Mouse (Mus musculus) T-helper 17 cell (primary cell): Measurements from ENCODE around the gene Cx3cr1.

Experiments used
- in situ Hi-C, 2 experiments: fragments of 300-600 bp; cut with MboI, MseI; formaldehyde crosslinking; loops; 1 replicate in 1 of 2; 2 replicates in 1 of 2; pipeline ENCODE4 v1.15.1; 2025; ENCODE audit warnings: high pct_unique_total_duplicates in 2 of 2

Cx3cr1 gene

GRCm38 (mm10) chr9:120002893-120003292, 66.8 kb downstream of the Cx3cr1 start:
- in situ Hi-C loops, result no loop called here

- in situ Hi-C loops, result no loop called here
These were observed 67.5 kb downstream of the Cx3cr1 start for GRCm38 (mm10) chr9:120001945-120002725.

GRCm38 (mm10) chr9:120000761-120001160, 68.9 kb downstream of the Cx3cr1 start:
- in situ Hi-C loops, result no loop called here

DNA sequence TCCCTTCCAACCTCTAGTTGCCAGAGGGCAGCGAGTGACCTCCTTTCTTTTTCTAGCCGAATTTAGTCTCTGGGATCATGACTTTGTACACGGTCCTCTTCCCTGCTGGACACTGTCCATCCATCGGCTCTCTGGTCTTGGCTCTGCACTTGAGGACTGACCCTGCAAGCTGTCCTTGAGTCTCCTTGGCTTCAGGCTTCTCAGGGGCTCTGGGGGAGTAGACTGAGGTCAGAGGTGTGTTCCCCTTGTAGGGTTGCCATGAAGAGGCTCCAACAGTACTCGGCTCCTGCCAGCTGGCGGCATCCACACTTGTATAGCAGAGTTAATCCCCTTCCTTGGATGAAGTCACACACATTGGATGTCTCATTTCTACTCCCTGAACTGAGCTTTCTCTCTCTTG, 70.0 kb downstream of the Cx3cr1 start:
- in situ Hi-C loops, result no loop called here

GRCm38 (mm10) chr9:119998776-119999175, 70.9 kb downstream of the Cx3cr1 start:
- in situ Hi-C loops, result no loop called here

- in situ Hi-C loops, result no loop called here
These were observed 73.6 kb downstream of the Cx3cr1 start for GRCm38 (mm10) chr9:119996080-119996479.

GRCm38 (mm10) chr9:119994207-119994606, 75.5 kb downstream of the Cx3cr1 start:
- in situ Hi-C loops, result no loop called here

- in situ Hi-C loops, result no loop called here
These were observed 76.4 kb downstream of the Cx3cr1 start for GRCm38 (mm10) chr9:119993092-119993844.

DNA sequence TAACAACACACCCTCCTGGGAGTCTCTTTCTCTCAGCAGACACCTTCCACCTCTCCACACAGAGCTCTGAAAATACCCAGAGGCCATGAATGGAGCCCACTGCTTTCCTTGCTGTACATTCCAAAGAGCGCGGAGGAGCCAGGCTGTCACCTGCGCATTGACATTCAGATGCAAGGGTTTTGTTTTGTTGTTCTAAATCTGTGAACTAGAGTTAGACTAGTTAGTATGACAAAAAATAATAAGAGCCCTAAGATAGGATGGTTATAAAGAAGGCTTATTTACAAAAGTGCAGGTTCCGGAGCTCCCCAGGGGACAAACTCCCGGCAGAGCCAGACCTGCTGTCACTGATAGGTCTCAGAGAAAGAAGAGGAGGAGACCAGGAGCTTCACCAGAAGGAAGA, 78.4 kb downstream of the Cx3cr1 start:
- in situ Hi-C loops, result no loop called here

- in situ Hi-C loops, result no loop called here
These were observed 81.4 kb downstream of the Cx3cr1 start for GRCm38 (mm10) chr9:119988304-119988703.

- in situ Hi-C loops, result no loop called here
These were observed 83.7 kb downstream of the Cx3cr1 start for GRCm38 (mm10) chr9:119985881-119986574.

DNA sequence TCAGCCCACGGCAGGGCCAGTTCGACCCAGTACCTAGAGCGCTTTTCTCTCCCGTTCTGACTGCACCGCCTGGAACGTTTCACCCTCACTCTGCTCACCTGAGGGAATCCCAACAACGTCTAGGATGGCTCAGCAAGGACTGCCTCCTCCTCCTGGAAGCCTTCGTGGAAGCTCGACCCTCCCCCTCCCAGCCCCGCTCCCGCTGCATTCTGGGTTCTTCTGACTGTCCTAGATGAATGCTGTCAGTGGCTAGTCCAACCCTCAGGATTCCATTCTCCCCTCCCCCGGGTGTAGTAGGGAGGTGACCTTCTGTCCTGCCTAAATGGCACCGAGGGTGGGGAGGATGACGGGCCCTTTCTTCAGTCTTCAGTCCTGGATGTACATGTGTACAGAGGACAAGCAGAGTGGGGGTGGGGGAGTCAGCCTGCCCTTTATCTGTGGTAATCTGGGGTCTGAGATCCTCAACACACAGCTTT, 85.1 kb downstream of the Cx3cr1 start, which contains the start of gene Csrnp1:
Csrnp1 (minus strand) TSS at position 123 of the 476 bp plus-strand sequence.
- in situ Hi-C loops, result loop anchor here in 1 of 2 experiments (5.0 kb wide), 1 partner anchor 593 kb away; no protein-coding TSS in a partner anchor

- in situ Hi-C loops, result loop anchor here in 1 of 2 experiments (5.0 kb wide), 1 partner anchor 593 kb away; no protein-coding TSS in a partner anchor
These were observed 85.8 kb downstream of the Cx3cr1 start for GRCm38 (mm10) chr9:119983585-119984535.

DNA sequence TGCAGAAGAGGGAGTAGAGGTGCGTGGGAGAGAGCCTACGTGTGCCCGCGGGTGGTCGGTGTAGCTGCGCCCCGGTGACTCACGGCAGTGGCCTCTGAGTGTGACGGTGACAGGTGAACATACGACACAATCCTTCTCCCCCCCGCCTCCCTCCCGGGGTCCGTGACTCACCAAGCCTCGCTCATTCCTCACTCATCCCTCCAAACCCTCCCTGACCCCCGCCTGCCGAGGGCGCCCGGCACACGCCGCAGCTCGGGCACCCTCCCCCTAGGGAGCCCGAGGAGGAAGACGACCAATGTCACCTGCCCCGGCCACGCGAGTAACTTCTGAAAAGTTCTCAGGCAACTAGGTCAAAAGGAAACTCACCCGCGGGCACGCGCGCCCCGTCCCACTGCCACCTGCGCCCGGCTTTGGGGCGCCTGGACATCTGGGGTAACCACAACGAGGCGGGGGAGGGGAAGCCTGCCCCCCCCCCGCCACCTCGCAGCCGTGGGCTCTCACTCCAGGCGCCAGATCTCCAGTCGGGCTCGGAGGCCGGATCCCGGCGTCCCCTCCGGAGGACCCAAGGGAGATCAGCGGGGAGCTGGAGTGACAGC, 86.6 kb downstream of the Cx3cr1 start:
- in situ Hi-C loops, result loop anchor here in 1 of 2 experiments (5.0 kb wide), 1 partner anchor 594 kb away; no protein-coding TSS in a partner anchor

- in situ Hi-C loops, result loop anchor here in 1 of 2 experiments (5.0 kb wide), 1 partner anchor 595 kb away; no protein-coding TSS in a partner anchor
These were observed 87.4 kb downstream of the Cx3cr1 start for GRCm38 (mm10) chr9:119982241-119982811.

GRCm38 (mm10) chr9:119981183-119982179, 88.2 kb downstream of the Cx3cr1 start:
- in situ Hi-C loops, result loop anchor here in 1 of 2 experiments (5.0 kb wide), 1 partner anchor 596 kb away; no protein-coding TSS in a partner anchor

DNA sequence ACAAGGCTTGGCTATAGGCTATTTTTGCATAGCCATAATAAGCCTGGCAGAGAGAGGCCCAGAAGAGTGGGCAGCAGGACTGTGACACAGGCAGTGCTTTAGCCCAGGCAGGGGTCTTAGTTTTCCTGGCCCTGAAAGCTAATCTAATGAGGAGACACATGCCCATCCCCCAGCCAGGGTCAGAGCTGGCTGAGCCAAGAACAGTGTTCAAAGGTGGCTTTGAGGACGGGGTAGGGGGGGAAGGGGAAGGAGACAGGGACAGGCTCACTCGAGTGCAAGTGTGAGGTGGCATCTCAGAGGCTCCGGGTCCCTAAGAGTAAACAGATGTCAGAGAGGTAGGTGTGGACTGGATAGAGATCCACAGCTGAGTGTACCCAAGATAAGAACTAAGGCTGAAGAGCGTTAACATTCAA, 88.9 kb downstream of the Cx3cr1 start:
- in situ Hi-C loops, result loop anchor here in 1 of 2 experiments (5.0 kb wide), 1 partner anchor 597 kb away; no protein-coding TSS in a partner anchor

DNA sequence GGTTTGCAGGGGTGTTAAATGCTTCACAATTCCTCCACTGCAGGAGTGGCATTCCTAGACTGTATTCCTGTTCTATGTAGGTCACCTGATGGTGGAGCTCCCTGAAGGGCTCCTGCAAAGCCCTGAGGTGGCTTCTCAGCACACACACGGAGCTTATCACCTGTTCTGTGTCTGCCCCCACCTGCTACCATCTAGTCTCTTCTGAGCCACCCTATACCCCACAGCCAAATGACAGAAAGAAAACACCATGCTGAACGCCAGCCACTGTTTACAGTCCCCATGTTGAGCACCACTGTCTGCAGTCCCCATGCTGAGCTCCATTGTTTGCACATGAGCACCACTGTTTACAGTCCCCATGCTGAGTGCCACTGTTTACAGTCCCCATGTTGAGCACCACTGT, 89.9 kb downstream of the Cx3cr1 start:
- in situ Hi-C loops, result loop anchor here (5.0 to 10.0 kb wide), 2 partner anchors 598 to 635 kb away; partner anchors contain the start of gene Myd88 (in 1 of the 2)
